Mouse (Mus musculus) C2C12 (cell line): ENCODE results near the gene Sp110.
"Not testable (repeated sequence)": the region's sequence is repeated elsewhere in the genome, so short reads cannot be mapped to it uniquely, and the experiment has no call there.

Source experiments
- FOSL1 ChIP-seq: IDR thresholded peaks from one replicate; pipeline ENCODE4 v1.8.0; 2011; ENCODE audit warnings: mild to moderate bottlenecking, low read length; ENCODE audit not compliant: poor library complexity, insufficient read depth, severe bottlenecking
- MYOD1 ChIP-seq: IDR thresholded peaks from one replicate; pipeline ENCODE4 v1.6.1; 2011; ENCODE audit warnings: low read depth; ENCODE audit not compliant: control insufficient read depth, insufficient read length

DNA sequence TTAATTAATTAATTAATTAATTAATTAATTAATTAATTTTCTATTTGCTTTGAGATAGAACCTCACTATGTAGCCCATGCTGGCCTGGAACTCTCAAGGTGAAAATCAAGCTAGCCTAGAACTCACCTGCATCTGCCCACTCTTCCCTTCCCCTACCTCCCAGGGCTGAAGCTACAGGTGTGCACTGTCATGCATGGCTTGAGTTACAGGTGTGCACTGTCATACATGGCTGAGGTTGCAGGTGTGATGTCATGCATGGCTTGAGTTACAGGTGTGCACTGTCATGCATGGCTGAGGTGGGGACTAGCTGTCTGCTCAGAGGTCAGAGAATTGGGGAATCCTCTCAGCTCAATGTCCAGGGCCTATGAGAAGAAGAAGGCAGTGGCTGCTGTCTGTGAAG, 52.2 kb downstream of the Sp110 start:
- TF ChIP-seq FOSL1, MYOD1: not testable (repeated sequence)
